Mouse (Mus musculus) cerebellum, adult 18-20 months (tissue): ENCODE measurements around the gene Cnn3.

Source experiments
- DNase-seq, 2 experiments: peaks; one replicate each; pipeline ENCODE4 v3.0.0; 2021

The Cnn3 gene

GRCm38 (mm10) chr3:121458545-121459492 lies 32.5 kb downstream of the Cnn3 start:
- DNase-seq = no peak

GRCm38 (mm10) chr3:121460473-121461193 lies 34.3 kb downstream of the Cnn3 start:
- DNase-seq = no peak

- DNase-seq = no peak
Measured at GRCm38 (mm10) chr3:121461477-121461876, 35.2 kb downstream of the Cnn3 start.

- no peak for DNase-seq
Measured at GRCm38 (mm10) chr3:121462782-121463181, 36.5 kb downstream of the Cnn3 start.

GRCm38 (mm10) chr3:121464733-121465305 lies 38.5 kb downstream of the Cnn3 start:
- DNase-seq = no peak

GRCm38 (mm10) chr3:121465795-121466194 lies 39.5 kb downstream of the Cnn3 start:
- DNase-seq = no peak

GRCm38 (mm10) chr3:121467094-121467552 lies 40.8 kb downstream of the Cnn3 start:
- DNase-seq = no peak

- DNase-seq = no peak
Measured at GRCm38 (mm10) chr3:121468136-121468535, 41.8 kb downstream of the Cnn3 start.

GRCm38 (mm10) chr3:121469185-121469975 lies 43.1 kb downstream of the Cnn3 start:
- DNase-seq = peak in 1 of 2 experiments; percentile 5

- no peak for DNase-seq
Measured at GRCm38 (mm10) chr3:121471703-121472102, 45.4 kb downstream of the Cnn3 start.

- no peak for DNase-seq
Measured at GRCm38 (mm10) chr3:121474738-121475137, 48.4 kb downstream of the Cnn3 start.

GRCm38 (mm10) chr3:121480030-121480960 lies 54.0 kb downstream of the Cnn3 start:
- DNase-seq = no peak

GRCm38 (mm10) chr3:121480961-121481436 lies 54.7 kb downstream of the Cnn3 start:
- DNase-seq = no peak

- no peak for DNase-seq
Measured at GRCm38 (mm10) chr3:121481564-121481963, 55.3 kb downstream of the Cnn3 start.

GRCm38 (mm10) chr3:121483266-121484161 lies 57.2 kb downstream of the Cnn3 start:
- DNase-seq = no peak

GRCm38 (mm10) chr3:121485201-121485600 lies 58.9 kb downstream of the Cnn3 start:
- no peak for DNase-seq

GRCm38 (mm10) chr3:121489462-121490118 lies 63.3 kb downstream of the Cnn3 start:
- DNase-seq = no peak

GRCm38 (mm10) chr3:121490941-121491340 lies 64.6 kb downstream of the Cnn3 start:
- DNase-seq = no peak

GRCm38 (mm10) chr3:121492026-121492425 lies 65.7 kb downstream of the Cnn3 start:
- DNase-seq = no peak

GRCm38 (mm10) chr3:121493997-121494421 lies 67.7 kb downstream of the Cnn3 start:
- DNase-seq = no peak
